Mouse (Mus musculus): ENCODE data around the gene Tnpo3. TPM values are rescaled to one million over a fixed set of nuclear protein-coding genes. Genes with fewer than 3 reads are reported as not detected.

The Tnpo3 gene
- polyA plus RNA-seq, 1 experiment = 46.2 TPM

DNA sequence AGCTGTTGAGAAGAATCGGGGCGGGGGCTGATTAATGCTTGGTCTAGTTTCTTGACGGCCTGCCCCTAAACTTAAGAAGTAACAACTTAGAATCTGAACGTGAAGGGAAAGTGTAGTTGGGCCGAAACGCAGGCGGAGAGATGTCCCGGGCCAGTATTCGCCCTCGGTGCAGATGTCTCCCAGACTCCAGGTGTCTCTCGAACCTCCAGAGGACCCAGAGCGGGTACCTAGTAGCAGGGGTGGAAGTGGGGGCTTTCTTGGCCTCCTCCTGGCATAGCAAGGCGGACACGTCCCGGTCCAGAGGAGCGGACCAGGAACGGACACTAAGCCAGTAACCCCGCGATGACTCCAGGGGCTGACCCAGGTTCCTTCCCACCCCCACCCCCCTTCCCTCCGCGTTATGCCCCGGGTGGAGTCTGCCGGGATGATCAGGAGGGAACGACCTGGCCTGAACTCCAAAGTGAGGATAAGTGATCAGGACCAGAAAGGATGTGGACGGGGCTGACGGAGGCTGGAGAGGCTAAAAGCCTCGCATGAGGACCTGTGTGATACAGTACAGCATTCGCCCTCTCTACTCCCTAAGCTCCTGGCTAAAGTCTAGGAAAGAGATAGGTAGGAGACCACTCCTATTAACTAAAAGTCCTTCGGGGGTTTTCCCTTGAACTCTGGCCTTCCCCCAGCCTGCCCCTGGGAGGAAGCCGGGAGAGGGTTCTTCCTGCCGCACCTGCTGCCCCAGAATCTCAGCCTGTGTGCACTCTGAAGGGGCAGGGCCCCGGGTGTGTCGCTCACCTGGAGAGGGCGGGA, 82.1 kb downstream of the Tnpo3 start:
- no peak for DNase-seq (ENCODE audit: low read depth)

DNA sequence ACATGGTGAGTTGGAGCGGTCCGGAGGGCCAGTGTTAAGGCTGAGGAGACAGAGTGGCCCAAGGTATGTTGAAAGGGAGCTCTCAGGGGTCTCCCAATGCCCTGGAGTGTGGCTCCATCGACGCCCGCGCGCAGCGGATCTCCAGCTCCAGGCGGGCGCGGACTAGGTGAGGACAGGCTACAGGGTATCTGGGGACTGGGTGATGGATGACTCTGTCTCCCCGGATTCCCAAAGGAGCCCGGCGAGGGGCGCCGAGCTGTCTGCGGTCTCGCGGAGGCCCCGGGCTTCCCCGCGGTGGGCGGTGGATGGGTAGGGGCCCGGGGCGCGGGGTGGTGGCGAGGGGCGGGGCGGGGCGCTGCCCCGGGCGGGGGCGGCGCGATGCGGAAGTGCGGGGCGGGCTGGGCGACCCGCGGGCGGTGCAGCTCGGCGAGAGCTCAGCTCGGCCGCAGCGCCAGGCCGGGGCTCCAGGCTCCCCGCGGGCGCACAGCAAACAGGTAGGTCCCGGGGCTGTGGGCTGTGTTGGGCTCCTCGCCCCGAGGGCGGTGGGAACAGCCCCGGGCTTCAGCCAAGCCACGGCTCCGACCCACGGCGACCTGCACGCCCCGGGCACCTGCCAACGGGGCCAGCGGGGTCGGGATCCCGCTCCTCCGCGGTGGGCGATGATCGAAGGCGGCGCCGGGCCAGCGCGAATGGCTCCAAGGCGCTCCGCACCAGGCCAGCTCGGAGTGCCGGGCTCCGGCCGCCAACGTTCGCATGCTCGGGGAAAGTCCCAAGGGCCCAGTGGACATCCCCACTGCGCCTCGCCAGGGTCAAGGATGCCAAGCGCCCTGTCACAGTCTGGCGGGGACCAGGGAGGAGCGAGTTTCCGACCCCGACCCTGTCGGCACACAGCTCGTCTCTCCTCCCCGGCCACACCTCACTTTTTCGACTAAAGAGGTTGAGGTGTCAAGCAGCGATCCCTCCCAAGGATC, 83.1 kb downstream of the Tnpo3 start, which contains the start of gene Irf5:
Irf5 (plus strand) TSS at position 345 of the 971 bp plus-strand sequence.
- DNase-seq (ENCODE audit: low read depth) = no peak

DNA sequence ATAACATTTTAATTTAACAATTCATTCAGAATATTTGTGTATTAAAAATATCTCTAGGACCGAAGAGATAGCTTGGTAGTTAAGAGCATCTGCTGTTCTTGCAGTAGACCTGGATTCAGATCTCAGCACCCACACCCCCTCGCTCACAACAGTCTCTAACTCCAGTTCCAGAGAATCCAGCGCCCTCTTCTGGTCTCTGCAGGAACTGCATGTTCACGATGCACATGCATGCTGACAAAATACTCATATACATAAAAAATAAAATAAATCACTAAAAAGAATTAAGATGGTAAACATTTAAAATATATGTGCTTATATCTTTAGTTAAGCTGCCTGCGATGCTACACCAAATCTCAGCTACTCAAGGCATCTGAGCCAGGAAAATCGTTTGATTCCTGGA, 84.4 kb downstream of the Tnpo3 start:
- DNase-seq (ENCODE audit: low read depth) = no peak

DNA sequence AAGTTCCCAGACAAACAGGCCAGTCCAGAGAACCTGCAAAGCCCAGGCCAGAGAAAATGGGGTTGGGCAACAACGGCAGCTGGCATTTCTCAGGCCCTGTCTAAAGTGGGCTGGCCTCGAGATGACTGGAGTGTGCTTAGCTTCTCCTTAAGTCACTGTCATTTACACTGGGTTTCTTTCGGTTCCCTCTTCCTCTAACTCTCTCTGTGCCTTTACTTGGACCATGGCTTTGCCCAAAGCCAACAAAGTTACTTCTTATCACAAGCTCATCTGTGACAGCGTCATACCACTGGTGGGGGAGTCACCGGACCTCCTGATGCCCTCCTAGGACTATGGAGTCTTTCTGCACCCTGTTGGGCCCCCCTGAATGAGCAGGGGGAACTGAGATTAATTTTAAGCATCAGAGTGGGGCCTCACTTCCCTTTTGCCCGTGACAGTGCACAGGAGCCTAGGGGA, 85.6 kb downstream of the Tnpo3 start:
- no peak for DNase-seq (ENCODE audit: low read depth)

DNA sequence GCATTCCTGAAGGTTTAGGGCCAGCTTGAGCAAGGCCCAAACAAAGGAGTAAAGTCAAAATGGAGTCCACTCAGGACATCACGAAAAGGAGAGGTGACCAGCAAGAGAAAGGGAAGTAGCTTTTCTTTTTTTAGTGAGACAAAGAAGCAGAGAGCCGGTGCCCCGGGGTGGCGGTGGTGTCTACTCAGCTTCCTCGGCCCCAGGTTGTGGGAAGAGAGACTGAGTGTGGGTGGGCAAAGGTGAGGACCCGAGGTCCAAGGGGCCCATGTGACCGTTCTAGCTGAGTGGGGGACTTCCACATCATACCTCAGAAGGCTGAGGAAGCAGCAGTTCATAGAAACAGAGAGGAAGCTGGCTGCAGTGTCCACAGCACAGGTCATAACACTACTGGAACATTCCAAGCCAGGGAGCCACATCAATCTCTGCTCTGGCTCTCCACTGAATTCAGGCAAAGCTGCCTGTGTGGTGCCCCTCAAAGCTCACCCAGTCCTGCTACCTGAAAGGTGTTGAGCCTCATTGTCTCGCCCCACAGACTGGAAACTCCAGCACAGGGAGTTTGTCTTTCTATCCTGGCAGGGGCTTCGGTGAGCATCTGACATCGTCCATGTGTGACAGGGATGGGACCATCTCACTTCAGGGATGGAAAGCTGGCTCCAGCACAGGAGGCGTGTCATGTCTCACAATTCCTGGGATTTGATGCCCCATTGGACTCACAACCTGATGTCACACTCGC, 86.2 kb downstream of the Tnpo3 start:
- DNase-seq (ENCODE audit: low read depth) = no peak

DNA sequence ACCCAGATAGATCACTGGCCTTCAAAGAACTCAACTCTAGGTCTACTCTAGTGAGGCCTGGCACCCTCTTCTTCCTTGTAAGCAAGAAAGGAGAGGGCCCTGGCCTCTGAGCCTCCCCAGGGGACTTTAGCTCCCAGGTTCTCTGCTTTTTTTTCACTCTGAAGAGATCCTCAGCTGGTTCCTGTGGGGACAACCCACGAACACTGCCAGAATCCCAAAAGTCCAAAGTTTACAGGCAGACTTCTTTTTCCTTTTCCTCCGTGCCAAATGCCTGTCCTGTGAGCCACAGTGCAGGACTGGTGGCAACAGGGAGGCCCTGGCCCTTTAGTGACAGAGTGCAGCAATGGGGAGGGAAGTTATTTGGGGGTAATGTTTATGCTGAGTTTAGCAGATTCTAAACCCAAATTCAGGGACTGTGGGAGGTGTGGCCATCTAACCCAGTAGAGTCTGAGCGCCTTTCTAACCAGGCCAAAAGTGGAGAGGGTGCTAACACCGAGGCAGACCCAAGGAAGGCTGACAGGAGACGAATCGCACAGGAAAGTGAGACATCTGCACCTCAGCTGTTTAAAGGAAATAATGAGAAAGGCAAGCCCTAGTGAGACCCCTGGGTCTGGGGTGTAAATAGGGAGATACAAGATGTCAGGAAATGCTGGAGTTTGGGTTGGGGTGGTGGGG, 86.9 kb downstream of the Tnpo3 start:
- no peak for DNase-seq (ENCODE audit: low read depth)

DNA sequence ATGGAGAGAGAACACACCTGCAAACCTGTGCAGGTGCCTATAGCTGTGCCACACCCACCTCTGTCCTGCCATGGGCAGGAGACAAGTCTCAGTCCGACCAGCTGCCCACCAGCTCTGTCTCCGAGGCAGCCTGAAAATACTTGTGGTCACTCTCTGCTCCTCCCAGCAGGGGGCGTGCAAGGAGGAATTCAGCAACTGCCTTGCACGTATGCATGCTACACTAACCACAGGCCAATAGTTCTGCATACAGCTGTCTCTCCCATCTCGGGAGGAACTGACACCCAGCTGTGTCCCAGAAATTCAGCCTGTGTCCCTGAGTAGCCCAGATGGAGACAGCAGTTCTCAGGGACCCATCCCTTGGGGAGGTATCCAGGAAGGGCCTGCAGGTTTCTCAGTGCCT, 92.5 kb downstream of the Tnpo3 start:
- no peak for DNase-seq (ENCODE audit: low read depth)

DNA sequence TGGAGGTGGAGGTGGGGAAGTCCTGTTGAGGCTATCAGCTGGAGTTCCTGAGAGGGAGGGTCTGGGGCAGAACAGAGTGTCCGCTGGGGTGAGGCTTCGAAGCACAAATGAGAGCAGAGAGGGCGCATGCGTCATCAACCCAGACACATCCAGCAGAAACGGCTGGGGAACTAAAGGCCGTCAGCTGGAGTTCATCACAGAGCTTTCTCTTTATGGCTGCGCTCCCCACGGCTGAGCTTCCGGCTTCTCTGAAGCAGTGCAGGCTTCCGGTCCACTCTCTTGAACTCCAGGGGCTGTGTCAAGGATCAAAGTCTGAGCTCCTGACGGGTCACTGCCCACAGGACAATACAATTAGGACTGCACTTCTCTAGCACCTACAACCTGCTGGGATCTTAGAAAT, 96.4 kb downstream of the Tnpo3 start:
- DNase-seq (ENCODE audit: low read depth) = no peak

DNA sequence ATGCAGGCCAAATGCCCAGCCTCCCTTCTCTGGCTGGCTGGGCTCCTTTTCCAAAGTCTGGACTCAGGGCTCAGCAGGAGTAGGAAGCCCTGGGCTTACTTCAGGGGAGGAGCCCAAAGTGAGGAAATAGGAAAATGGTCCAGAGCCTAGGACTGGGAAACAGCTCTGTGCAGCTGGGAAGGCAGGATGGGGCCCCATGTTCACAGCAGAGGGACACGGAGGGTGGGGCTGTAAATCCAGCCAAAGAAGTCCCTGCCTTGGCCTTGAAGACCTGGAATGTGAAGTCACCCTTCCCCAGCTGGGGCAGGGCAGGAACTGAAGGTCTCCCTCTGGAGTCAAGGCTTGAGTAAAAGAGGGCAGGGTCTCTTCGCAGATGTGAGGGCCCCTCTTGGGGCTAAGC, 100.6 kb downstream of the Tnpo3 start:
- DNase-seq (ENCODE audit: low read depth) = no peak

DNA sequence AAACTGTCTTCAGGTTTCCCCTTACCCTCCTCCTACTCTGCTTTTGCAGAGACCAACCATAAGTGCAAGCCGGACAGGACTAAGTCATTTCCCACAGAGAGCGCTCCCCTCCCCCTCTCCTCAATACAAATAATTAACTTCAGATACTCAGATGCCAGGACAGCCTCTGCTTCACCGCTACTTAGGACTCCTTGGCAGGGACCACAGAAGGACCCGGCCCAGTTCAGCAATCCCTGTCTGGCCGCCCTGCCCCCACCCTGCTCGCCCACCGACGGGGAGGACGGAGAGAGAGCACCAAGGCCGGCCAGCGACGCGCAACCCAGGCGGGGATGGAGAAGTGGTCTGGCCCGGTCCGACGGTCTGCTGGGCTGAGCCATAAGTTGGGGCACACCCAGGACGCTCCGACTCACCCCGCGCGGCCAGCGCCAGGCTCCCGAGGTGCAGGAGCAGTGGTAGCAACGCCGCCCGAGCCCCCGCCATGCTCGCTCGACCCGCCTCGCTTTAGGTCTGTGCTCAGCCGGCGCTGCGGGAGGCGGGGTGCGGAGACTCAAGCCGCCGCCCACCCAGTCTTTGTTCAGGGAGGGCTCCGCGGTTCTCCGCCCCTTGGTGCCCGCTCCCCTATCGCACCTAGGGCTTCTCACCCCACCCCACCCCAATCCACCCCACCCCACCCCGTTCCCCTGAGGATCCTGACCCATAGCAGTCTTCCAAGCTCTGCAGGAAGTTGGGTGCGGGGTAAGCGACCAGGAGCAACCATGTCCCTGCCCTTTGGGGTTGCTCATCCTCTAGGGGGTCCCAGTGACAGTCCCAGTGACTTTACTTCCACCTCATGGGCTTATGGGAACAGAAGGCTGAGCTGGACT, 102.0 kb downstream of the Tnpo3 start, which contains the start of gene Kcp:
Kcp (minus strand) TSS at position 506 of the 863 bp plus-strand sequence.
- DNase-seq (ENCODE audit: low read depth) = no peak

DNA sequence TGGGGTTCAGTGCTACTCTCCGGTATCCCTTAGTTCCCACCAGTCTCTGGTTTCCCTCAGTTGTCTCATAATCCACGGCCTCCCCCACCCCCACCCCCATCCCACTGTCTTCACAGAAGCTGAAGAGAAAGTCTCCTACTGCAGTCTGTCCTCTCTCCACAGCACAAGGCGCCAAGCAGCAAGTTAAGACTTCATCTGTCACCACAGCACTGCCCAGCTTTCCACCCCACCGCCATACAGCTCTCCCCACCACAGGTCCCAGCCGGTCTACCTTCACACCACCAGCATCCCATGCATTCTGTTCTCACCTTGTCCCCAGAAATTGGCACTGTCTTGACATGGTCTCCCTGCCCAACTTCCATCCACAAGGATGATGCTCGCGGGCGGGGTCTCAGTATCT, 102.9 kb downstream of the Tnpo3 start:
- no peak for DNase-seq (ENCODE audit: low read depth)

DNA sequence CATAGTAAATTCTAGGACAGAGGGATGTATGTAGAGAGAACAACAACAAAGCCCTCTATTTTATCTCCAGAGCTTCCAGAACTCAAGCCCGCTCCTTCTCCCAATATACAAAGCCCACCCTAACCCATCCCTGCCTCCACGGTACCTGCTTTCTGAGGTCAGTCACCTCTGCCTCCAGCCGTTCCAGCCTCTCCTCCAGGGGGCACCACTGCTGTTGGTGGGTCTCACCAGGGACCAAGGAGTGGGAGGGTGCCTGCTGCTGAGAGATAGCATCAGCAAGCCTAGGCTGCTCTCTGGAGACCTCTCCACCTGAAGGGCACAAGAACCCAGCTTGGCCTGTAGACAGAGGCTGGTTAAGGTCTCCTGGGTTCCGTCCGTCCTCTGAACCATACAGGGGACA, 104.2 kb downstream of the Tnpo3 start:
- no peak for DNase-seq (ENCODE audit: low read depth)

DNA sequence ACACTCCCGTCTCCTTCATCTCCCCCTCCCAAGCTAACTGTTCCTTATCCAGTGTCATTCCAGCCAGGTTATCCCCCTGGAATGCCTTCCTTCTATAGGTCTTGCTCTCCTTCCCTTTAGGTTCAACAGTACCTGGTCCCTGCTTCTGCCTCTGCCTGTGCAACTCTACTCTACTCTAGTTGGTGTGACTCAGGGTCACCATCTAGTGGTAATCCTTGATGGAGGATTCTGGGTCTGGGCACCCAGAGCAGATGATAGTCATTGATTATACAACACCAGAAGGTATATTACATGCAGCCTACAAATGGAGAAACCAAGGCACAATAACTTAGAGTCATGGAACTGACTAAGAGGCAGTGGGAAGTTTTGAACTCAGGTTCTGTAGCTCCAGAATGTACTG, 108.1 kb downstream of the Tnpo3 start:
- DNase-seq (ENCODE audit: low read depth) = no peak

DNA sequence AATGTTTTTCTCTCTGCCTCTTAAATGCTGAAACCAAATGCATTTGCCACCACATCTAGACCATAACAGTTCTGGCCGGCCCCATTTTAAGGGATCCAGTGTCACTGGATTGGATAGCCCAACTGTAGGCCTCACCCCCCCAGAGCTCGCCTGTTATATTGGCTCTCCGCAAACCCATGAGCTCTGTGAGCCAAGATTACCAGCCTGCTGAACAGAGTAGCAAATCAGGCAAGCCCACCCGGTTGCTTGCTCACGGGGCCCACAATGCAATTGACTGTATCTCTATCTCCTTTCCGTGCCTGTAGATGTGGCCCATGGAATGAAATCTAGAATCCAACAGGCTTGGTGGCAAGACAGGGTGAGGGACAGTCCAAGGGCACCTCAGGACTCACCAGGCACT, 108.9 kb downstream of the Tnpo3 start:
- no peak for DNase-seq (ENCODE audit: low read depth)

DNA sequence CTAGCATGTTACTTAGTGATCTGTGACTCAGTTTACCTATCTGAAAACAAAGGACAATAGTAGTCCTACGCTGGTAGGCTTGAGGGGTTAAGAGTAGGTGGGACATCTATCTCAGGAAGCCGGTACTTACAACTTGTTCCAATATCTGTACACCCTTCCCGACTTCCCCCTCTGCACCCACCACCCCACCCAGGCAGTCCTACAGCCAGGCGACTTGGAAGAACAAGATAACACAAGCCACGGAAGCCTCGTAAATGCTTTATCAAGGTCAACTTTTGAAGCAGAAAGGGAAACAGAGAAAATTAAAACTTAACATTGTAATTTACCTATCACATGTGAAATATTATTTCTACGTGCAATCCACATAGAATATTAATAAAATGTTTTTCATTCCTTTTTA, 109.5 kb downstream of the Tnpo3 start:
- DNase-seq (ENCODE audit: low read depth) = no peak

DNA sequence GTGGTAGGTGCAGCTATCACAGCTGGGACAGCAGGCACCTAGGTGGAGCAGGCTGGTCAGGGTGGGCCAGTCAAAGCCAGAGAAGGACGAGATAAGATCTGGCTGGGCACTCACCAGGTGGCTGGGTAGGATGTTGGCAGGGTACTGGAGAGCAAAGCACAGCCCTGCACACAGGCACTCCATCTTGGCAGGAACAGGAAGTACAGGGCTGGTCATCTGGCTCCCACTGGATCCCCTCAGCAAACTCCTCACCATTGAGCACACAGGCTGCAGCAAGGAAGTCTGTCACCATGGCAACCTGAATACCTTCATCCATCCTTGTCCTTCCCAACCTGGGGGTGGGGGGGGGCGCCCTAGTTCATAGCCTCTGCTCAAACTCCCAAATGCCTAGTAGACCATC, 111.9 kb downstream of the Tnpo3 start:
- DNase-seq (ENCODE audit: low read depth) = no peak

DNA sequence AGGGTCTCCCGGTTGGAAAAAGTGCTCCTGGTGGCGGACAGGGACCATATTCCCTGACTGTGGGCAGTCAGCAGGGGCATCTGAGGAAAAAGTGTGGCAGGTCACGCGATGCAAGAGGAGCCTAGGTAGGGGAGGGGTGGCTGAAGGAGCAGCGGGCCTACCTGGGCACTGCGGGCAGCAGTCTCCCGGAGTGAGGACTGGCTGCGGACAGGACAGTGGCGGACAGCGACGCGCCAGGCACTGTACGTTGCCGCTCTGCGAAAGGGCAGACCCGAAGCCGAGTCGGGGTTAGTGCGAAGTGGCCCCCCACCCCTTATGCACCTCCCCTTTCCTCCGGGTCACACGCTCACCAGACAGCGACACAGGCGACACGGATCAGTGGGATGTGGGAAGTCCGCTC, 113.4 kb downstream of the Tnpo3 start:
- DNase-seq (ENCODE audit: low read depth) = no peak

DNA sequence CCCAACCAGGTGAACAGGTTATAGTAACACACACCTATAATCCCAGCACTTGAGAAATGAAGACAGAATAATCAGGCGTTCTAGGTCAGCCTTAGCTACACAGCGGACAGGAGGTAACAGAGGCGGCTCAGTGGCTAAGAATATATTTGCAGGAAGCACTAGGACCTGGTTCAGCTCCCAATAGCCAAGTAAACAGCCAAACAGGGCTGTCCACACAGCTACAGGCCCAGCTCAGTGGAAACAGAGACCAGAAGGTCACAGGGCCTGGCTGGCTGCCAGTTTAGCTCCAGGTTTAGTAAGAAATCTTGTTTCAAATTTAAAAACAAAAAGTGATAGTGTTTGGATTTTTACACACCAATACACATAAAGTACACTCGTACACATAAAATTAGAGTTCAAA, 115.6 kb downstream of the Tnpo3 start:
- no peak for DNase-seq (ENCODE audit: low read depth)
